Mouse (Mus musculus) limb, embryonic 13.5 days (tissue): ENCODE results near the gene Tbc1d10c. TPM values are rescaled to one million over a fixed set of nuclear protein-coding genes. Genes with fewer than 3 reads are reported as not detected.
A peak's percentile ranks its signal among the peaks of the same experiment; 100 is the strongest.

Experiments used
- ATAC-seq: fragments of 200-750 bp; cut with Nextera tagmentation; 2 replicates; pipeline ENCODE4 v1.8.0; 2017; ENCODE audit warnings: low read depth, moderate number of reproducible peaks, moderate TSS enrichment; ENCODE audit not compliant: low FRiP score
- H3K27ac ChIP-seq: fragments of 300-500 bp; sonication (generic); 2 replicates; pipeline ENCODE4 v1.5.1; 2015; ENCODE audit warnings: inconsistent platforms, mild to moderate bottlenecking, moderate library complexity
- H3K27me3 ChIP-seq: fragments of 300-500 bp; sonication (generic); 2 replicates; pipeline ENCODE4 v1.6.1; 2015; ENCODE audit warnings: mild to moderate bottlenecking, inconsistent platforms
- H3K36me3 ChIP-seq: fragments of 300-500 bp; sonication (generic); 2 replicates; pipeline ENCODE4 v1.6.1; 2015; ENCODE audit warnings: inconsistent platforms, mild to moderate bottlenecking, moderate library complexity
- H3K4me1 ChIP-seq: fragments of 300-500 bp; sonication (generic); 2 replicates; pipeline ENCODE4 v1.6.1; 2015; ENCODE audit warnings: inconsistent platforms
- H3K4me2 ChIP-seq: fragments of 300-500 bp; sonication (generic); replicated peaks from 2 replicates; pipeline ENCODE4 v1.6.1; 2015; ENCODE audit warnings: inconsistent platforms, mild to moderate bottlenecking, moderate library complexity
- H3K4me3 ChIP-seq: fragments of 300-500 bp; sonication (generic); 2 replicates; pipeline ENCODE4 v1.5.1; 2015; ENCODE audit warnings: moderate library complexity, mild to moderate bottlenecking, inconsistent platforms
- H3K9ac ChIP-seq: fragments of 300-500 bp; sonication (generic); 2 replicates; pipeline ENCODE4 v1.6.1; 2015; ENCODE audit warnings: mild to moderate bottlenecking, inconsistent platforms
- H3K9me3 ChIP-seq: fragments of 300-500 bp; sonication (generic); 2 replicates; pipeline ENCODE4 v1.6.1; 2016; ENCODE audit warnings: inconsistent platforms
- WGBS: fragments of 180-500 bp; shearing (Covaris S2); methylation state at CpG from one replicate; pipeline ENCODE4 v1.1.7; 2015; 5-methylcytosine and 5-hydroxymethylcytosine counted together
- polyA plus RNA-seq: library from polyadenylated mRNA; unstranded; fragments of >200 nt; fragmentation: Nextera tagmentation; extraction: Ambion mirVana; gene quantifications from 2 replicates; pipeline ENCODE4 v1.2.1, GENCODE M21; 2015

Tbc1d10c gene
- polyA plus RNA-seq, 1 experiment from 2014 or later: 1.3 TPM

DNA sequence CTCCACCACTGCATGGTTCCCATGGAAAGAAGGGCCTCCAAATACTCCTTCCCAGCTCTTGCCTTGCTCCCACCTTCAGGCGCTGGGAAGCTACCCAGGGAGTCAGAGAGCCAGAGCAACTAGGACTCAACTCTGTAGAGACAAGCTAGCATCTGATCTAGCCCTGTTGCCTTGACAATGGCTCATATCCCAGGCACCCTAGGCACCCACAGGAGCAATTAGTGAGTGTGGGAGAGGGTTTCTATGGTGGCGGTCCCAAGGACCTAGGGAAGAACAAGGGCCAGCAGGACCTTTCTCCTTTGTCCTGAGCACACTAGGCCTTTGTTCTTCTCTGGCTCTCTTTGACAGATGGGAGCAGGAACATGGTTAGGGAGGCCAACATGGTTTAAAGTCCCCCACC lies 7.4 kb downstream of the Tbc1d10c start:
- Histone ChIP-seq H3K4me1 (peaks cover 11% of the 10 kb centered on the region), H3K9me3 (no peaks in the 10 kb centered on the region), H3K9ac (no peak overlapping the region), H3K4me2 (no peak overlapping the region), H3K27ac (no peak overlapping the region), H3K36me3 (no peaks in the 10 kb centered on the region), H3K27me3 (no peaks in the 10 kb centered on the region), H3K4me3 (no peak overlapping the region)
- no peak for ATAC-seq
- WGBS: 79% methylated on average over 2 of the region's 2 CpGs

DNA sequence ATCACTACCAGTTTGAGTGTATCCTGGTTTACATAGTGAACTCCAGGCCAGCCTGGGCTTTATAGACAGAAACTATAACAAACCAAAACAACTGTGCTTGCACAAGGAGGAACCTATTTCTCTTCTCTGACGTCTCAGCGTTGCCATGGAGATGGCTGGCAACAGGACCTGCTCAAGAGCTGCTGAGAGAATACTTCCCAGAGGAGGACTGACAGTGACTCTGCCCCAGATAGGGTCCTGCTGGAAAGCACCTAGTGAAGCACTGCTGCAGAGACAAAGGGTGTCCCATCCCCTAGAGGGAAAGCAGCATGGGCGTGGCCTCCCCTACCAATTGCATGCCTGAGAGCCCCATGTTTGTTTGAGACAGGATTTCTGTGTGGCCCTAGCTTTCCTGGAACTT lies 9.2 kb downstream of the Tbc1d10c start:
- Histone ChIP-seq H3K9ac (no peak overlapping the region), H3K27me3 (peaks cover 2% of the 10 kb centered on the region; the same call in 1 of the 2 replicates), H3K4me2 (no peak overlapping the region), H3K4me3 (no peak overlapping the region), H3K9me3 (no peaks in the 10 kb centered on the region), H3K4me1 (peaks cover 11% of the 10 kb centered on the region), H3K36me3 (no peaks in the 10 kb centered on the region), H3K27ac (no peak overlapping the region)
- WGBS: 37% methylated on average over 3 of the region's 3 CpGs
- no peak for ATAC-seq

DNA sequence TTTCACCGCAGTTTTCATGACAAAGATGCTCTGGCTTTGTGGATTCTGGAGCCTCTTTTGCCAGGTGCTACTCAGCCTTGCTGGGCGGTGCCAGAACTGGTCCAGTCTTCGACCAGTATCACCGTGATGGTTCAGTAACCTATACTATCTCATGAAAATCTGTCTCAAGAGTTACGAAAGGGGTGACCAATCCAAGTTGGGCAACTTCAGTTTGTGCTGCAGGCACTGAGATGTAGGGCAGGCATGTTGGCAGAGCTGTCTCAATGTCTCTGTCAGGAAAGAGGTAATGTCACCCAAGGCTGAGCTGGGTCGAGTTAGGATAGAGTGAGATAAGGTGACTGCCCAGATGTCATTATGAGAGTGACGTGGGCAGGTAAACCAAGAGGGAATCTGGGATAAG lies 10.7 kb downstream of the Tbc1d10c start:
- no peaks in the 10 kb centered on the region for H3K36me3 ChIP-seq
- no peak overlapping the region for H3K4me2 ChIP-seq
- no peak for ATAC-seq
- H3K27ac ChIP-seq: no peak overlapping the region
- no peaks in the 10 kb centered on the region for H3K9me3 ChIP-seq
- H3K4me1 ChIP-seq: peaks cover 15% of the 10 kb centered on the region
- 85% methylated on average over 7 of the region's 7 CpGs for WGBS
- H3K9ac ChIP-seq: no peak overlapping the region
- no peak overlapping the region for H3K4me3 ChIP-seq
- H3K27me3 ChIP-seq: peaks cover 3% of the 10 kb centered on the region; the same call in 1 of the 2 replicates

DNA sequence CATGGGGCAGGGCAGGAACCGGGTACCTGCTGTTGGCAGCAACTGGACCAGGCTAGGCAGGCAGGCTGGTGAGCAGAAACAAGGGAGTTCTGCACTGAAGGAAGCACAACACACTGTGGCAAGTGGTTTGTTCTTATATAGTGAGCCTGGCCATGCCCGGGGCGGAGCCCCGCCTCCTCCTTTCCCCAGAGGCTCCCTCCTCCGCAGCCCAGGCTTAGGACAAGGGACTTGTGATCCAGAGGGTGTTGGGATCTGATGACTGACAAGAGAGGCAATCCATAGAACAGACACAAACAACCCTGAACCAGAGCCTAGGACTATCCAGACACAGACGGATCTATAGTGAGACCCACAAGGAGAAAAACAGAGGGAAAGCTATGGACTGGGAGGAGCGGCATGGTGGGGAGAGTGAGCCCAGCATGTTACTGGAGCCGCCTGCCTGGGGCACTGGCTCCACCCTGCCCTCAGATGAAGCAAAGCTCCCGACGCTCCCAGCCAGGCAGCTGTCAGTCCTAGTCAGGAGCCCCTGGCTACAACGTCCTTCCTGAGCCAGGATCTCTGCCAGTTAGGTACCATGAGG lies 15.6 kb downstream of the Tbc1d10c start, which contains the start of gene Carns1:
Gene Carns1 (minus strand): TSS at position 112 of the 580 bp plus-strand sequence.
- Histone ChIP-seq H3K9ac (peak within 1 kb of the TSS; percentile 32), H3K27ac (no peak within 1 kb of the TSS)

DNA sequence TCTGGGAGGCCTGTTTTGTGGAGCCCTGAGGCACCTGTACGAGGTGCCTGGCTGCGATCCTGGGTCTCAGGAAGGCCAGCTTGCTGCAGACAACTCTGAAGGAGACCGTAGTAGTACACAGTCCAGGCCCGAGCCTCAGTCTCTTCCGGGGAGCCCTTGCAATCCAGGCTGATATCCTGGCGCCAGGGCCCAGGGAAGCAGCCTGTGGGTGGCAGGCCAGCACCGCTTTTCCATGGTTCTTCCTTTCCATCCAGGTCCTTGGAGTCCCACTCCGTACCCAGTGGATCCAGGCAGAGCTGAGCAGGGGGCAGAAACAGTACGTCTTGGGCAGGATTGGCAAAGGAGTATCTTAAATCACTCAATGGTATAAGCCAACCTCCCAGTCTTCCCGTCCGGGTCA lies 18.2 kb downstream of the Tbc1d10c start:
- Histone ChIP-seq H3K27me3 (peaks cover 3% of the 10 kb centered on the region; the same call in 1 of the 2 replicates), H3K36me3 (no peaks in the 10 kb centered on the region), H3K4me1 (peaks cover 37% of the 10 kb centered on the region), H3K4me2 (no peak overlapping the region), H3K9me3 (no peaks in the 10 kb centered on the region), H3K9ac (peak overlapping the region; percentile 43; the same call in 1 of the 2 replicates), H3K27ac (no peak overlapping the region), H3K4me3 (no peak overlapping the region)
- WGBS: 56% methylated on average over 11 of the region's 11 CpGs
- ATAC-seq: no peak

More for the DNA sequence above, 15.6 kb downstream of the Tbc1d10c start, which contains the start of gene Carns1:
- H3K4me3 ChIP-seq: peak within 1 kb of the TSS; percentile 3
- ATAC-seq: 0 out of 2 replicates have a peak, but pooled peaks have one; percentile 49
- H3K4me2 ChIP-seq: peak within 1 kb of the TSS; percentile 51
- no peaks in the 10 kb centered on the region for H3K36me3 ChIP-seq
- H3K27me3 ChIP-seq: peaks cover 3% of the 10 kb centered on the region; the same call in 1 of the 2 replicates
- WGBS: 4% methylated on average over 11 of the region's 11 CpGs
- H3K4me1 ChIP-seq: peaks cover 28% of the 10 kb centered on the region
- no peaks in the 10 kb centered on the region for H3K9me3 ChIP-seq

DNA sequence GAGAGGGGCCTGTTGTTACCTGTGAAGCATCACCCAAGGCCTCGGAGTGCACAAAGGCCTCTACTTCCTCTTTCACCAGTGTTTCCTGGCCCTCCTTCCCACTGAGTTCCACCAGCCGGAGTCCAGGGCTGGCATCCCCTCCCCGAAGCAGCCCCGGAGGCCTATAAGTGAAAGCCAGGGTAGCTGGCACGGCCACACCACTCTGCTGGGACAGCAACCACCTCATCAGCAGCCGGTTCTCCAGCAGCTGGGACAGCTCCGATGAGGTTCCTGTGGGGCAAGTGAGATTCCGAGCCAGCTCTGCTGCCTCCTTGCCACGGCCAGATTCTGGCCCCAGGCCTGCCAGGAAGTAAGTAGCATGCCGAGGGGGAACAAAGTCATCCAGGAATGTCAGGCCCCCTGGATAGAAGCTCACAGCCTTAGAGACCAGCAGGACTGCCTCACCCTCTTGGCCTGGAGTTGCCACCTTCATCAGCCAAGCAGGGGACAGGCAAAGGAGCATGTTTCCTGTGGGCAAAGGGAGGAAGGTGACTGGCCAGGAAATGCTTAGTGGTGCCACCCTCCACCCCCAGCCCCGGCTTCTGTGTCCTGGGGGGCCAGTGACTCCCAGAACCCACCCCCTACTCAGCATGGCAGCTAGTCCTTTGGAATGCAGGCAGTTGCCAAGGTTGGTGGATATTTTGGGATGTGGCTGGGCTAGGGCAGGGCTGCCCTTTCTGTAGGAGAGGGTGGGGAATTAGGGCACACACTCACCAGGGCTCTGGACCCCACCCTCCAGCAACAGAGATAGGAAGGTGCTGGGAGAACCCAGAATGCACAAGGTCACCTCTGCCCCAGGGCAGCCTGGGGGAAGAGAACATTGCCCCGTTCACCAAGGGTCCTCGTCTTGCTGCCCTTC lies 19.4 kb downstream of the Tbc1d10c start:
- Histone ChIP-seq H3K27ac (no peak overlapping the region), H3K9me3 (no peaks in the 10 kb centered on the region), H3K4me1 (peaks cover 37% of the 10 kb centered on the region), H3K9ac (peak overlapping the region; percentile 45), H3K4me2 (no peak overlapping the region), H3K4me3 (no peak overlapping the region), H3K36me3 (no peaks in the 10 kb centered on the region), H3K27me3 (no peaks in the 10 kb centered on the region)
- WGBS: 66% methylated on average over 13 of the region's 13 CpGs
- no peak for ATAC-seq

DNA sequence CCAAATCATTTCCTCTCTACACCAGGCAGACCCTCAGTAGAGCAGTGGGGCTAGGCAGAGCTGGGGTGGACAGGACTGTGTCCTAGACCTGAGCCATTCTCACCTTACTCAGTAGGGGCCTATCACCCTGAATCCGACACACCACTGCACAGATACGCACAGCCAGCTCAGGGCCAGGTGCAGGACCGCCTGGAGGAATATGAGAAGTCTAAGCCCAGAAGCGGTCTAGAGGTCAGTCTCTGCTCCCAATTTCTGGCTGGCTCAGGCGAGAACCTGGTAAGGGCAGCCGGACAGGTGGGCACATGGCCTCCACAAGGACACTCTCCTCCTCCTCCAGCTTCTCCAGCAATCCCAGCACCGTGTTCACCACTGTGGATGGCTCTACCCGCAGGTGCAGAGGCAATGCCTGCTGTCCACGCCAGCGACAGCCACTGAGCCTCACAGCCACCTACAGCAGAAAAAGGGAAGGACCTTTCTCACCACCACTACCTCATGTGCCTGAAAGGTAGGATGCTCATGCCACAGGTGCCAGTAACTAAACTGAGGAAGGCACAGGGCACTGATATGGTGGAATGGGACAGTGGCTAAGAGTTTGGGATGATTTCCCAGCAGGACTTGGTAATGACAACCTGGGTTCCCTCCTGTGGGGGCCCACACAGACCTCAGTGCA lies 20.2 kb downstream of the Tbc1d10c start:
- H3K9me3 ChIP-seq: no peaks in the 10 kb centered on the region
- H3K27ac ChIP-seq: no peak overlapping the region
- H3K27me3 ChIP-seq: no peaks in the 10 kb centered on the region
- no peak overlapping the region for H3K4me2 ChIP-seq
- no peaks in the 10 kb centered on the region for H3K36me3 ChIP-seq
- no peak overlapping the region for H3K4me3 ChIP-seq
- ATAC-seq: no peak
- H3K9ac ChIP-seq: peak overlapping the region; percentile 45
- 77% methylated on average over 10 of the region's 10 CpGs for WGBS
- H3K4me1 ChIP-seq: peaks cover 35% of the 10 kb centered on the region

DNA sequence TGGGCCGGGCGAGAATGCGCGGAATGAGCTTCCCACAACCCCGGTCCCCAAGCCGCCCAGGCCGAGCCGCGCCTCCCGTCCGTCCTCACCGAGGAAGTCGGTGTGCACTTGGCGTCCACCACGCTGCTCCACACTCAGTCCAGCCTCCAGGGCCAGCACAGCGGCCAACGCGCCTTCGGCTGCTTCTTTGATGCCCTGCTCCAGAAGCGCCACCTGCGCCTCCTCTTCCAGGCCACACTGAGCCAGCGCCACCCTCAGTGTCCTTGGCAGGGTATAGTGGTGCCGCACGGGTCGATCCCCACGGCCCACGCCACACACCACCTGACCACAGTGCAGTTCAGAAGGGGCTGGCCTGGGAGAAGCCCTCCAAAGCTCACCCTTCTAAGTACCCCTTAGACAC lies 21.3 kb downstream of the Tbc1d10c start:
- no peaks in the 10 kb centered on the region for H3K36me3 ChIP-seq
- H3K9ac ChIP-seq: peak overlapping the region; percentile 84
- H3K4me1 ChIP-seq: peaks cover 26% of the 10 kb centered on the region
- H3K27ac ChIP-seq: peak overlapping the region; percentile 88
- H3K4me2 ChIP-seq: peak overlapping the region; percentile 89
- no peaks in the 10 kb centered on the region for H3K9me3 ChIP-seq
- 6% methylated on average over 27 of the region's 27 CpGs for WGBS
- H3K27me3 ChIP-seq: no peaks in the 10 kb centered on the region
- peak overlapping the region; percentile 52 for H3K4me3 ChIP-seq
- ATAC-seq: peak; percentile 49

DNA sequence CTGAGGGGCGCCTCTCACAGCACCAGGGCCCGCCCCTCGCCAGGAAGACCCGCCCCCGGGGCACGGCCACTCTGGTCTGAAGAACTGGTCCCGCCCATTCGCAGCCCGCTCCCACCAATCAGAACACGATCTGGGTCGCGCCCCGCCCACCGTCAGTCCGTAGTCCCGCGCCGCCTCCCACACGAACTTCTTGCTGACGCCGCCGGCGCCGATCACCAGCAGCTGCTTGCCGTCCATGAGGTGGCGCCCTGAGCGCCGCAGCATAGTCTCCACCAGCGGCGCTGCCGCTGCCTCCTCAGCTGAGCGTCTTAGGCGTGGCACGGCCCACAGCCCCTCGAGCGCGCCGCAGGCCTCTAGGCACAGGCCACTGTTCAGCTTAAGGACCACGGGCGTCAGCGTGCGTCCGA lies 21.7 kb downstream of the Tbc1d10c start:
- Histone ChIP-seq H3K4me3 (peak overlapping the region; percentile 52), H3K9me3 (no peaks in the 10 kb centered on the region), H3K9ac (peak overlapping the region; percentile 84), H3K27me3 (no peaks in the 10 kb centered on the region), H3K27ac (peak overlapping the region; percentile 88), H3K36me3 (no peaks in the 10 kb centered on the region), H3K4me1 (peaks cover 26% of the 10 kb centered on the region), H3K4me2 (peak overlapping the region; percentile 89)
- peak; percentile 96 for ATAC-seq
- under 1% methylated on average over 43 of the region's 43 CpGs for WGBS

DNA sequence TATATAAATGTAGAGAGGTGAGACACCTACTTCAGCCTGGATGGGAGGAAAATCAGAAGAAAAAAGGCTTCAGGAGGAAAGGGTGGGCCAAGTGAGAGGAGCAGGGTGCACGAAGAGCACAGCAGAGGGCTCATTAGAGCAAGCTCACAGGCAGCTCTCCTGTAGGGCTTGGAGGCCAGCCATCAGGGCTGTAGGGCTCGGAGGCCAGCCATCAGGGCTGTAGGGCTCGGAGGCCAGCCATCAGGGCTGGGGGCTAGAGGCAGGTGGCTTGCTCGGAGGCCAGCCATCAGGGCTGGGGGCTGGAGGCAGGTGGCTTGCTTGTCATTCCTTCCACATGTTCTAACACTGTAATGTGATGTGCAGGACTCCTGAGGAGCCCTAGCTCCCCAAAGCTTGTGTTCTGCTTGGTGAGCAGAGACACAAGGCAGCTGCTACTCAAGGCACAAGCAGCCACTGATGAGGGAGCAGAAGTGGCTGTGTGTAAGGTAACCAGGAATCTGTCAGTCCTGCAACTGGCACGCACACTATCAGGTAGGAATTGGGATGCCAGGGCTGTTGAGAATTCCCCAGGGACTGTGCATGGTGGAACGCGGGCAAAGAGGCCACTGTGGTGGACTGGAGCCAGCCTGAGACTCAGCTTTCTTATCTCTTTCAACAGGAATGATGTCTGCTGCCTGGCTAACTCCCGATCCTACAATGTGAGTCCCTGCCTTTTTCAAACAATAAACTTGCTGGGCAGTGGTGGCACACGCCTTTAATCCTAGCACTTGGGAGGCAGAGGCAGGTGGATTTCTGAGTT lies 24.2 kb downstream of the Tbc1d10c start:
- Histone ChIP-seq H3K9ac (no peak overlapping the region), H3K4me2 (no peak overlapping the region)

DNA sequence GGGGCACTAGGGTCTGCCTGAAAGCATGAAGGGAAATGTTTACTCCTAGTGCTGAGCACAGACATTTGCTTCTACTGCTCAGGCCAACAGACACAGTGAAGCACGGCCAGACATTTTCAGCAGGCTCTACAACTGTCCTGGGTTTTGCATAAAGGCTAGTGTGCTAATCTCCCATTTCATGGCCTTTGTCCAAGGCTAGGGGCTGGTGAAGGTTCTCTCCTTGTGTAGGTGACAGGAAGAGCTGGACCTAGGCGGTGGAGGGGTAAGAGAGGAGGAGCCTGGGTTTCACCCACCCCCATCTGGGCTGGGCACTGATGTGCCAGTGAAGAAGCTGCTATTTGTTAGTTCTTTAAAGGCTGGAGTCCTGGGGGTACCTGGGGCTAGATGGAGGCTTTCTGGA lies 26.4 kb downstream of the Tbc1d10c start:
- Histone ChIP-seq H3K36me3 (peaks cover 18% of the 10 kb centered on the region), H3K9me3 (no peaks in the 10 kb centered on the region), H3K9ac (no peak overlapping the region), H3K4me3 (no peak overlapping the region), H3K4me1 (peaks cover 15% of the 10 kb centered on the region), H3K27me3 (no peaks in the 10 kb centered on the region), H3K4me2 (no peak overlapping the region), H3K27ac (no peak overlapping the region)
- ATAC-seq: no peak
- WGBS: 68% methylated on average over 2 of the region's 2 CpGs

More for the DNA sequence above, 24.2 kb downstream of the Tbc1d10c start:
- H3K27me3 ChIP-seq: no peaks in the 10 kb centered on the region
- ATAC-seq: no peak
- peaks cover 35% of the 10 kb centered on the region for H3K4me1 ChIP-seq
- H3K9me3 ChIP-seq: no peaks in the 10 kb centered on the region
- H3K36me3 ChIP-seq: 0 out of 2 replicates have a peak, but pooled peaks cover under 1% of the 10 kb centered on the region
- no peak overlapping the region for H3K27ac ChIP-seq
- no peak overlapping the region for H3K4me3 ChIP-seq
- 78% methylated on average over 9 of the region's 9 CpGs for WGBS
